Mouse (Mus musculus): ENCODE results near the gene Wbp1. TPM values are rescaled to one million over a fixed set of nuclear protein-coding genes. Genes with fewer than 3 reads are reported as not detected.

Wbp1 gene
- polyA plus RNA-seq, 1 experiment from 2014 or later = 30.2 TPM

GRCm38 (mm10) chr6:83080210-83080609, 41.1 kb downstream of the Wbp1 start:
- Histone ChIP-seq H3K9ac (no peak overlapping the region), H3K4me2 (no peak overlapping the region), H3K27ac (replicated peaks) (no peak overlapping the region), H3K4me1 (replicated peaks) (peaks cover 32% of the 10 kb centered on the region), H3K36me3 (replicated peaks) (peaks cover 25% of the 10 kb centered on the region), H3K4me3 (replicated peaks) (no peak overlapping the region), H3K9me3 (replicated peaks) (no peaks in the 10 kb centered on the region), H3K27me3 (peaks cover 56% of the 10 kb centered on the region)
- WGBS (ENCODE audit: insufficient replicate concordance) = 91% methylated on average over 5 of the region's 5 CpGs
- no peak for ATAC-seq (ENCODE audit: insufficient read depth)

DNA sequence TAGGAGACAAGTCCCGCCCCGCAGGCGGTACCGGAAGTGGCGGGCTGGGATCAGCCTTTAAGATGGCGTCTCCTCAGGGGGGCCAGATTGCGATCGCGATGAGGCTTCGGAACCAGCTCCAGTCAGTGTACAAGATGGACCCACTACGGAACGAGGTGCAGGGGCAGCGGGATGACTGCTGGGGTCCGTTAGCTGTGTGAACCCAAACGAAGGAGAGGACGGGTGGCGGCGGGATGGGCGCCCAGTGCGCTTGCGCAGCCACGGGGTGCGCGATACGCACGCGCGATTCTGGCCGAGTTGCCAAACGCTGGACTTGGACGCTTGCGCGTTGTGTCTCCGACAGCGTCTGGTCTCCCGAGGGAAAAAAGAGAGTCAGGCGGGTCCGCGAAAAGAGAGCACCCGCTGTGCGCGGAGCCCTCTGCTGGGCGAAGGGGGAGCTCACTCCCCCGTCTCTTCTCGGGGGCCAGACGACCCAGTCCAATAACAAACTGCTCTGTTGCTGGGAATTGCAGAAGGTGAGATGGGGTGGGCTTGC, 43.0 kb downstream of the Wbp1 start:
- H3K27me3 ChIP-seq = peaks cover 56% of the 10 kb centered on the region
- WGBS (ENCODE audit: insufficient replicate concordance) = under 1% methylated on average over 46 of the region's 46 CpGs
- ATAC-seq (ENCODE audit: insufficient read depth) = peak; percentile 90

DNA sequence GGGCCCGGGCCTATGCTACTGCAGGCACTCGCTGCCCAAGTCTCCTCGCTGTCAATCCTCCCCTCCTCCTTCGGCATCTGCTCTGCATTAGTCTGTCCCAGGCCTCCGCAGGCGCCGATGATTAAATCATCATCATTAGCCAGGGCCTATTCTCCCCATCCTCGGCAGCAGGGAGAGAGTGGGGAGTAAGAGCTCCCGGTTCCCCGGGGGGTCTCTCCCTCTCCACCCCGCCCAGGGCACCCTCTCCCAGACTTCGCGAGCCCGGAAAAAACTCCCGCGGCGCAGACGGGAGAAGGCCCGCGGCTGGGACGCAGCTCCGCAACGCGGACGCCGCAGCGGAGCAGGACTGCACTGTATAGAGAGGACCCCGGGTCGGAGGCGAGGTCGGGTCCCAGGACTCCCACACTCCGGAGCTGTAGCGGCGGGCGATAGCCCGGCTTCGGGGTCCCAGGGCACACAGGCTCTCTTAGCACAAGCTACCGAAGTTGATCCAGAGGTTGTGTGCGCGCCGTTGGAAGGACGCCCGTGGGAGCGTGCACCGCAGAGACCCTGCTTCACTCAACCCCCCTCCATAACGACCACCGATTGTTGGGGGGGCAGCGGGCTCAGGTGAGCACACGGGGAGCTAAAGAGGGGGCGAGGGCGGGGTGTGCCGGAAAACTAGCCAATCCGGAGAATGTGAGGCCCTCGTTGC, 43.6 kb downstream of the Wbp1 start, which contains the start of gene Pcgf1:
Gene Pcgf1 (plus strand): TSS at position 240 of the 694 bp plus-strand sequence.
- Histone ChIP-seq H3K27me3 (peaks cover 56% of the 10 kb centered on the region), H3K36me3 (replicated peaks) (peaks cover 25% of the 10 kb centered on the region), H3K27ac (replicated peaks) (peak within 1 kb of the TSS; percentile 88), H3K4me3 (replicated peaks) (peak within 1 kb of the TSS; percentile 79), H3K4me2 (peak within 1 kb of the TSS; percentile 97), H3K4me1 (replicated peaks) (peaks cover 32% of the 10 kb centered on the region), H3K9ac (peak within 1 kb of the TSS; percentile 78), H3K9me3 (replicated peaks) (no peaks in the 10 kb centered on the region)
- WGBS (ENCODE audit: insufficient replicate concordance) = under 1% methylated on average over 54 of the region's 54 CpGs
- ATAC-seq (ENCODE audit: insufficient read depth) = peak; percentile 41

More for the DNA sequence above, 43.0 kb downstream of the Wbp1 start:
- H3K9ac ChIP-seq = peak overlapping the region; percentile 78
- H3K4me3 ChIP-seq (replicated peaks) = peak overlapping the region; percentile 79
- H3K4me1 ChIP-seq (replicated peaks) = peaks cover 32% of the 10 kb centered on the region
- peak overlapping the region; percentile 88 for H3K27ac ChIP-seq (replicated peaks)
- H3K36me3 ChIP-seq (replicated peaks) = peaks cover 25% of the 10 kb centered on the region
- peak overlapping the region; percentile 97 for H3K4me2 ChIP-seq
- H3K9me3 ChIP-seq (replicated peaks) = no peaks in the 10 kb centered on the region

- H3K9me3 ChIP-seq (replicated peaks) = no peaks in the 10 kb centered on the region
- 19% methylated on average over 2 of the region's 2 CpGs for WGBS (ENCODE audit: insufficient replicate concordance)
- no peak for ATAC-seq (ENCODE audit: insufficient read depth)
- H3K4me2 ChIP-seq = no peak overlapping the region
- no peak overlapping the region for H3K4me3 ChIP-seq (replicated peaks)
- H3K27me3 ChIP-seq = peaks cover 77% of the 10 kb centered on the region
- peaks cover 6% of the 10 kb centered on the region for H3K36me3 ChIP-seq (replicated peaks)
- H3K9ac ChIP-seq = no peak overlapping the region
- no peak overlapping the region for H3K27ac ChIP-seq (replicated peaks)
- peaks cover 38% of the 10 kb centered on the region for H3K4me1 ChIP-seq (replicated peaks)
These were observed 46.4 kb downstream of the Wbp1 start for GRCm38 (mm10) chr6:83074979-83075378.

- Histone ChIP-seq H3K27ac (replicated peaks) (no peak overlapping the region), H3K27me3 (peaks cover 100% of the 10 kb centered on the region), H3K36me3 (replicated peaks) (no peaks in the 10 kb centered on the region), H3K9ac (no peak overlapping the region), H3K9me3 (replicated peaks) (no peaks in the 10 kb centered on the region), H3K4me3 (replicated peaks) (peak overlapping the region; percentile 14; the same call in 1 of the 2 replicates), H3K4me1 (replicated peaks) (peaks cover 32% of the 10 kb centered on the region), H3K4me2 (peak overlapping the region; percentile 25)
- 2% methylated on average over 24 of the region's 24 CpGs for WGBS (ENCODE audit: insufficient replicate concordance)
- no peak for ATAC-seq (ENCODE audit: insufficient read depth)
These were observed 50.1 kb downstream of the Wbp1 start for GRCm38 (mm10) chr6:83071220-83071619.

- peak overlapping the region; percentile 27 for H3K4me2 ChIP-seq
- H3K9me3 ChIP-seq (replicated peaks) = no peaks in the 10 kb centered on the region
- no peaks in the 10 kb centered on the region for H3K36me3 ChIP-seq (replicated peaks)
- no peak overlapping the region for H3K27ac ChIP-seq (replicated peaks)
- H3K4me3 ChIP-seq (replicated peaks) = peak overlapping the region; percentile 18; the same call in 1 of the 2 replicates
- H3K9ac ChIP-seq = no peak overlapping the region
- WGBS (ENCODE audit: insufficient replicate concordance) = 2% methylated on average over 56 of the region's 58 CpGs
- ATAC-seq (ENCODE audit: insufficient read depth) = no peak
- H3K27me3 ChIP-seq = peaks cover 100% of the 10 kb centered on the region
- peaks cover 32% of the 10 kb centered on the region for H3K4me1 ChIP-seq (replicated peaks)
These were observed 50.8 kb downstream of the Wbp1 start for GRCm38 (mm10) chr6:83070311-83071219.

DNA sequence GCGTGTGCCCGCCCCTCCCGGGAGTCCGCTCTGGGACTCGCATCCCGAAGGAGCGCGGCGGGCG, 51.3 kb downstream of the Wbp1 start, which contains the start of gene Tlx2:
Gene Tlx2 (minus strand): TSS at position 47 of the 64 bp plus-strand sequence.
- no peak for ATAC-seq (ENCODE audit: insufficient read depth)
- H3K4me2 ChIP-seq = peak within 1 kb of the TSS; percentile 54
- no peak within 1 kb of the TSS for H3K9ac ChIP-seq
- H3K27me3 ChIP-seq = peaks cover 100% of the 10 kb centered on the region
- peak within 1 kb of the TSS; percentile 32 for H3K4me3 ChIP-seq (replicated peaks)
- no peaks in the 10 kb centered on the region for H3K9me3 ChIP-seq (replicated peaks)
- WGBS (ENCODE audit: insufficient replicate concordance) = 4% methylated on average over 10 of the region's 10 CpGs
- no peak within 1 kb of the TSS for H3K27ac ChIP-seq (replicated peaks)
- no peaks in the 10 kb centered on the region for H3K36me3 ChIP-seq (replicated peaks)
- H3K4me1 ChIP-seq (replicated peaks) = peaks cover 32% of the 10 kb centered on the region

GRCm38 (mm10) chr6:83069488-83070246, 51.7 kb downstream of the Wbp1 start:
- Histone ChIP-seq H3K27ac (replicated peaks) (no peak overlapping the region), H3K9me3 (replicated peaks) (no peaks in the 10 kb centered on the region), H3K4me2 (peak overlapping the region; percentile 54), H3K27me3 (peaks cover 100% of the 10 kb centered on the region), H3K36me3 (replicated peaks) (no peaks in the 10 kb centered on the region), H3K4me3 (replicated peaks) (peak overlapping the region; percentile 32), H3K9ac (no peak overlapping the region), H3K4me1 (replicated peaks) (peaks cover 32% of the 10 kb centered on the region)
- ATAC-seq (ENCODE audit: insufficient read depth) = no peak
- 2% methylated on average over 69 of the region's 69 CpGs for WGBS (ENCODE audit: insufficient replicate concordance)

MicroRNA genes within 50 kb of the gene (microRNA counts, 519-probe panel; counts per million panel counts)
- 1,107 counts per million, percentile 3 among the panel's probes with 10 or more counts for microRNA mmu-miR-3470a+mmu-miR-3470b

Small RNA genes lying within 50 kb of the gene (microRNA-seq; reads per million reads assigned to microRNA genes)
- gene Mir3470a = not detected

Other genes starting within 250 kb of the Wbp1 start
- 0.06 and 0.10 TPM in 2 replicates for gene Sema4f, start 181.8 kb downstream of the Wbp1 start, polyA plus RNA-seq (2015; fragmentation: Nextera tagmentation; extraction: Ambion mirVana)
- 11.0 and 12.3 TPM in 2 replicates for gene M1ap, start 174.7 kb downstream of the Wbp1 start, polyA plus RNA-seq (2015; fragmentation: Nextera tagmentation; extraction: Ambion mirVana)
- 19.9 and 21.1 TPM in 2 replicates for gene Dok1, start 88.1 kb downstream of the Wbp1 start, polyA plus RNA-seq (2015; fragmentation: Nextera tagmentation; extraction: Ambion mirVana)
- 1.7 and 2.1 TPM in 2 replicates for gene Loxl3, start 87.4 kb downstream of the Wbp1 start, polyA plus RNA-seq (2015; fragmentation: Nextera tagmentation; extraction: Ambion mirVana)
- 189 and 201 TPM in 2 replicates for gene Aup1, start 67.0 kb downstream of the Wbp1 start, polyA plus RNA-seq (2015; fragmentation: Nextera tagmentation; extraction: Ambion mirVana)
- gene Htra2, start 66.3 kb downstream of the Wbp1 start, polyA plus RNA-seq (2015; fragmentation: Nextera tagmentation; extraction: Ambion mirVana) = 87.9 and 93.6 TPM in 2 replicates
- 6.8 and 7.8 TPM in 2 replicates for gene Dqx1, start 63.7 kb downstream of the Wbp1 start, polyA plus RNA-seq (2015; fragmentation: Nextera tagmentation; extraction: Ambion mirVana)
- not detected in 2 replicates for gene Tlx2, start 51.3 kb downstream of the Wbp1 start, polyA plus RNA-seq (2015; fragmentation: Nextera tagmentation; extraction: Ambion mirVana)
- 18.6 and 18.7 TPM in 2 replicates for gene Pcgf1, start 43.7 kb downstream of the Wbp1 start, polyA plus RNA-seq (2015; fragmentation: Nextera tagmentation; extraction: Ambion mirVana)
- gene Lbx2, start 35.2 kb downstream of the Wbp1 start, polyA plus RNA-seq (2015; fragmentation: Nextera tagmentation; extraction: Ambion mirVana) = 0.38 and 0.39 TPM in 2 replicates
- 0.93 and 1.0 TPM in 2 replicates for gene Ccdc142, start 20.0 kb downstream of the Wbp1 start, polyA plus RNA-seq (2015; fragmentation: Nextera tagmentation; extraction: Ambion mirVana)
- gene Gm42688, start 19.9 kb downstream of the Wbp1 start, polyA plus RNA-seq (2015; fragmentation: Nextera tagmentation; extraction: Ambion mirVana) = 1.1 and 1.4 TPM in 2 replicates
- 70.4 and 72.6 TPM in 2 replicates for gene Mrpl53, start 12.5 kb downstream of the Wbp1 start, polyA plus RNA-seq (2015; fragmentation: Nextera tagmentation; extraction: Ambion mirVana)
- 37.0 and 39.9 TPM in 2 replicates for gene Mogs, start 6.1 kb downstream of the Wbp1 start, polyA plus RNA-seq (2015; fragmentation: Nextera tagmentation; extraction: Ambion mirVana)
- 5.0 and 5.3 TPM in 2 replicates for gene Ino80b, start 3.9 kb upstream of the Wbp1 start, polyA plus RNA-seq (2015; fragmentation: Nextera tagmentation; extraction: Ambion mirVana)
- 12.1 and 17.9 TPM in 2 replicates for gene Rtkn, start 13.9 kb upstream of the Wbp1 start, polyA plus RNA-seq (2015; fragmentation: Nextera tagmentation; extraction: Ambion mirVana)
- gene Wdr54, start 34.8 kb upstream of the Wbp1 start, polyA plus RNA-seq (2015; fragmentation: Nextera tagmentation; extraction: Ambion mirVana) = 0.35 and 0.59 TPM in 2 replicates
- 0.10 and 0.17 TPM in 2 replicates for gene 1700003E16Rik, start 34.8 kb upstream of the Wbp1 start, polyA plus RNA-seq (2015; fragmentation: Nextera tagmentation; extraction: Ambion mirVana)
- gene Dctn1, start 44.4 kb upstream of the Wbp1 start, polyA plus RNA-seq (2015; fragmentation: Nextera tagmentation; extraction: Ambion mirVana) = 24.1 and 26.7 TPM in 2 replicates
- gene Slc4a5, start 98.3 kb upstream of the Wbp1 start, polyA plus RNA-seq (2015; fragmentation: Nextera tagmentation; extraction: Ambion mirVana) = 1.1 TPM in 2 replicates
- 61.6 and 67.8 TPM in 2 replicates for gene Mthfd2, start 204.3 kb upstream of the Wbp1 start, polyA plus RNA-seq (2015; fragmentation: Nextera tagmentation; extraction: Ambion mirVana)
- 34.9 and 35.9 TPM in 2 replicates for gene Mob1a, start 204.5 kb upstream of the Wbp1 start, polyA plus RNA-seq (2015; fragmentation: Nextera tagmentation; extraction: Ambion mirVana)
- 204 and 248 TPM in 2 replicates for gene Bola3, start 227.6 kb upstream of the Wbp1 start, polyA plus RNA-seq (2015; fragmentation: Nextera tagmentation; extraction: Ambion mirVana)